Mouse (Mus musculus): ENCODE data around the gene Mmgt1. TPM values are rescaled to one million over a fixed set of nuclear protein-coding genes. Genes with fewer than 3 reads are reported as not detected.

The Mmgt1 gene
- polyA plus RNA-seq (2015; fragmentation: Nextera tagmentation; extraction: Ambion mirVana): 11.0 and 11.6 TPM in 2 replicates

- H3K4me2 ChIP-seq (replicated peaks; ENCODE audit: low read depth): peak within 1 kb of the TSS; percentile 64
- no peaks in the 10 kb centered on the region for H3K4me1 ChIP-seq (replicated peaks; ENCODE audit: control insufficient read depth, insufficient read depth, low read length)
- ATAC-seq: peak; percentile 99
- WGBS: 13% methylated on average over 39 of the region's 44 CpGs
- H3K36me3 ChIP-seq (ENCODE audit: control insufficient read depth, insufficient read depth): no peaks in the 10 kb centered on the region
- peak within 1 kb of the TSS; percentile 66; the same call in 1 of the 2 replicates for H3K27ac ChIP-seq (ENCODE audit: low read depth, low read length)
- H3K4me3 ChIP-seq (ENCODE audit: low read depth, low read length): peak within 1 kb of the TSS; percentile 70
- no peaks in the 10 kb centered on the region for H3K27me3 ChIP-seq (replicated peaks; ENCODE audit: control insufficient read depth, insufficient read depth, low read length)
- no peaks in the 10 kb centered on the region for H3K9me3 ChIP-seq (ENCODE audit: control insufficient read depth)
- TF ChIP-seq CTCF (IDR thresholded peaks at IDR 0.05; ENCODE audit: low read depth): no peak
- peak within 1 kb of the TSS; percentile 65 for H3K9ac ChIP-seq (ENCODE audit: low read depth, low read length)
Observed at GRCm38 (mm10) chrX:56597887-56598640, at the start of gene Mmgt1. Gene Mmgt1 (minus strand): TSS chrX:56598069.

DNA sequence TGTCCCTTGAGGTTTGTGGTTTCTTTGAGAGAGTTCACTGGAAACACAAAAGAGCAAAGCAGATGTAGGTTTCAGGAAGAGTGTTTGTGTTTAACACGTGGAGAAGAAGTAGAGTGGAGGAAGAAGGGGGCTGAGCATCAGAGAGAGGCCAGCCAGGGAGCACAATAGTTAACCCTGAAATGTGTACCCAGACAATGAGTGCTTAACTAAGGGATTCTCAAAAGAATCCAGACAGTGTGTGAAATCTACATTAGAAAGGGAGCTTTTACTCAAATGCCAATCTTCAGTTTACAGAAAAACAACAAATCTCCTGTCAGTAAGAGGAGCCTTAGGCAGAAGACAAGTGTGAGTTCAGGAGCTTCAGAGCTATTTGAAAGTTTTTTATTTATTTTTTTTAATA is 42.2 kb upstream of the Mmgt1 start:
- no peak overlapping the region for H3K9ac ChIP-seq (ENCODE audit: low read depth, low read length)
- no peaks in the 10 kb centered on the region for H3K27me3 ChIP-seq (replicated peaks; ENCODE audit: control insufficient read depth, insufficient read depth, low read length)
- ATAC-seq: no peak
- no peak overlapping the region for H3K27ac ChIP-seq (ENCODE audit: low read depth, low read length)
- TF ChIP-seq CTCF (IDR thresholded peaks at IDR 0.05; ENCODE audit: low read depth): no peak
- H3K4me2 ChIP-seq (replicated peaks; ENCODE audit: low read depth): no peak overlapping the region
- no peaks in the 10 kb centered on the region for H3K4me1 ChIP-seq (replicated peaks; ENCODE audit: control insufficient read depth, insufficient read depth, low read length)
- 4% methylated on average over 1 of the region's 1 CpGs for WGBS
- no peak overlapping the region for H3K4me3 ChIP-seq (ENCODE audit: low read depth, low read length)
- H3K9me3 ChIP-seq (ENCODE audit: control insufficient read depth): no peaks in the 10 kb centered on the region
- H3K36me3 ChIP-seq (ENCODE audit: control insufficient read depth, insufficient read depth): no peaks in the 10 kb centered on the region

GRCm38 (mm10) chrX:56636185-56636584 is 38.3 kb upstream of the Mmgt1 start:
- Histone ChIP-seq H3K4me2 (replicated peaks; ENCODE audit: low read depth) (no peak overlapping the region), H3K27ac (ENCODE audit: low read depth, low read length) (no peak overlapping the region), H3K36me3 (ENCODE audit: control insufficient read depth, insufficient read depth) (no peaks in the 10 kb centered on the region), H3K27me3 (replicated peaks; ENCODE audit: control insufficient read depth, insufficient read depth, low read length) (no peaks in the 10 kb centered on the region), H3K9me3 (ENCODE audit: control insufficient read depth) (no peaks in the 10 kb centered on the region), H3K4me3 (ENCODE audit: low read depth, low read length) (no peak overlapping the region), H3K4me1 (replicated peaks; ENCODE audit: control insufficient read depth, insufficient read depth, low read length) (no peaks in the 10 kb centered on the region), H3K9ac (ENCODE audit: low read depth, low read length) (no peak overlapping the region)
- ATAC-seq: no peak
- WGBS: 83% methylated on average over 5 of the region's 5 CpGs
- TF ChIP-seq CTCF (IDR thresholded peaks at IDR 0.05; ENCODE audit: low read depth): no peak

GRCm38 (mm10) chrX:56615236-56615635 is 17.4 kb upstream of the Mmgt1 start:
- no peak for ATAC-seq
- Histone ChIP-seq H3K9me3 (ENCODE audit: control insufficient read depth) (no peaks in the 10 kb centered on the region), H3K36me3 (ENCODE audit: control insufficient read depth, insufficient read depth) (no peaks in the 10 kb centered on the region), H3K4me2 (replicated peaks; ENCODE audit: low read depth) (no peak overlapping the region), H3K27ac (ENCODE audit: low read depth, low read length) (no peak overlapping the region), H3K4me3 (ENCODE audit: low read depth, low read length) (no peak overlapping the region), H3K4me1 (replicated peaks; ENCODE audit: control insufficient read depth, insufficient read depth, low read length) (no peaks in the 10 kb centered on the region), H3K27me3 (replicated peaks; ENCODE audit: control insufficient read depth, insufficient read depth, low read length) (no peaks in the 10 kb centered on the region), H3K9ac (ENCODE audit: low read depth, low read length) (no peak overlapping the region)
- TF ChIP-seq CTCF (IDR thresholded peaks at IDR 0.05; ENCODE audit: low read depth): no peak
- WGBS: 85% methylated on average over 2 of the region's 2 CpGs

GRCm38 (mm10) chrX:56610318-56610694 is 12.4 kb upstream of the Mmgt1 start:
- Histone ChIP-seq H3K27ac (ENCODE audit: low read depth, low read length) (no peak overlapping the region), H3K36me3 (ENCODE audit: control insufficient read depth, insufficient read depth) (no peaks in the 10 kb centered on the region), H3K4me3 (ENCODE audit: low read depth, low read length) (peak overlapping the region; percentile 59), H3K4me1 (replicated peaks; ENCODE audit: control insufficient read depth, insufficient read depth, low read length) (no peaks in the 10 kb centered on the region), H3K27me3 (replicated peaks; ENCODE audit: control insufficient read depth, insufficient read depth, low read length) (no peaks in the 10 kb centered on the region), H3K9ac (ENCODE audit: low read depth, low read length) (peak overlapping the region; percentile 54), H3K4me2 (replicated peaks; ENCODE audit: low read depth) (peak overlapping the region; percentile 67), H3K9me3 (ENCODE audit: control insufficient read depth) (no peaks in the 10 kb centered on the region)
- 18% methylated on average over 13 of the region's 13 CpGs for WGBS
- no peak for ATAC-seq
- TF ChIP-seq CTCF (IDR thresholded peaks at IDR 0.05; ENCODE audit: low read depth): no peak

- TF ChIP-seq CTCF (IDR thresholded peaks at IDR 0.05; ENCODE audit: low read depth): no peak
Observed at GRCm38 (mm10) chrX:56609623-56610317, 11.9 kb upstream of the Mmgt1 start, which contains the start of gene Slc9a6. Gene Slc9a6 (plus strand): TSS chrX:56609757.

More at GRCm38 (mm10) chrX:56609623-56610317, 11.9 kb upstream of the Mmgt1 start, which contains the start of gene Slc9a6:
- Histone ChIP-seq H3K9ac (ENCODE audit: low read depth, low read length) (peak within 1 kb of the TSS; percentile 54), H3K36me3 (ENCODE audit: control insufficient read depth, insufficient read depth) (no peaks in the 10 kb centered on the region), H3K9me3 (ENCODE audit: control insufficient read depth) (no peaks in the 10 kb centered on the region), H3K4me2 (replicated peaks; ENCODE audit: low read depth) (peak within 1 kb of the TSS; percentile 67), H3K4me1 (replicated peaks; ENCODE audit: control insufficient read depth, insufficient read depth, low read length) (no peaks in the 10 kb centered on the region), H3K4me3 (ENCODE audit: low read depth, low read length) (peak within 1 kb of the TSS; percentile 59), H3K27me3 (replicated peaks; ENCODE audit: control insufficient read depth, insufficient read depth, low read length) (no peaks in the 10 kb centered on the region), H3K27ac (ENCODE audit: low read depth, low read length) (peak within 1 kb of the TSS; percentile 35)
- peak; percentile 91 for ATAC-seq
- 15% methylated on average over 49 of the region's 50 CpGs for WGBS
